Mouse (Mus musculus): Measurements from ENCODE around the gene Pou6f2. TPM values are rescaled to one million over a fixed set of nuclear protein-coding genes. Genes with fewer than 3 reads are reported as not detected.

Gene Pou6f2
- polyA plus RNA-seq, 1 experiment = not detected

- H3K4me3 ChIP-seq (replicated peaks; ENCODE audit: control insufficient read depth, low read depth, low read length) = no peak overlapping the region
- H3K4me1 ChIP-seq (ENCODE audit: control insufficient read depth, insufficient read depth, low read length) = no peaks in the 10 kb centered on the region
- 62% methylated on average over 3 of the region's 3 CpGs for WGBS
- TF ChIP-seq POLR2A (IDR thresholded peaks at IDR 0.05; ENCODE audit: borderline replicate concordance, control insufficient read depth, low read depth, low read length) = no peak
- no peak for TF ChIP-seq CTCF (IDR thresholded peaks at IDR 0.05; ENCODE audit: control insufficient read depth, insufficient read depth, low read length)
- H3K27ac ChIP-seq (ENCODE audit: control insufficient read depth, insufficient read depth, low read depth, low read length, poor library complexity) = no peak overlapping the region
Measured at GRCm38 (mm10) chr13:18174003-18174402, 223.5 kb downstream of the Pou6f2 start.

- 24% methylated on average over 3 of the region's 3 CpGs for WGBS
- H3K27ac ChIP-seq (ENCODE audit: control insufficient read depth, insufficient read depth, low read depth, low read length, poor library complexity) = no peak overlapping the region
Measured at GRCm38 (mm10) chr13:18173021-18173420, 224.5 kb downstream of the Pou6f2 start.

GRCm38 (mm10) chr13:18172334-18172733 lies 225.2 kb downstream of the Pou6f2 start:
- H3K27ac ChIP-seq (ENCODE audit: control insufficient read depth, insufficient read depth, low read depth, low read length, poor library complexity) = no peak overlapping the region
- no peaks in the 10 kb centered on the region for H3K4me1 ChIP-seq (ENCODE audit: control insufficient read depth, insufficient read depth, low read length)
- no peak for TF ChIP-seq CTCF (IDR thresholded peaks at IDR 0.05; ENCODE audit: control insufficient read depth, insufficient read depth, low read length)
- TF ChIP-seq POLR2A (IDR thresholded peaks at IDR 0.05; ENCODE audit: borderline replicate concordance, control insufficient read depth, low read depth, low read length) = no peak
- 34% methylated on average over 9 of the region's 9 CpGs for WGBS
- no peak overlapping the region for H3K4me3 ChIP-seq (replicated peaks; ENCODE audit: control insufficient read depth, low read depth, low read length)

More at GRCm38 (mm10) chr13:18173021-18173420, 224.5 kb downstream of the Pou6f2 start:
- TF ChIP-seq CTCF (IDR thresholded peaks at IDR 0.05; ENCODE audit: control insufficient read depth, insufficient read depth, low read length) (no peak), POLR2A (IDR thresholded peaks at IDR 0.05; ENCODE audit: borderline replicate concordance, control insufficient read depth, low read depth, low read length) (no peak)
- Histone ChIP-seq H3K4me3 (replicated peaks; ENCODE audit: control insufficient read depth, low read depth, low read length) (no peak overlapping the region), H3K4me1 (ENCODE audit: control insufficient read depth, insufficient read depth, low read length) (no peaks in the 10 kb centered on the region)

GRCm38 (mm10) chr13:18164182-18164581 lies 233.3 kb downstream of the Pou6f2 start:
- TF ChIP-seq CTCF (IDR thresholded peaks at IDR 0.05; ENCODE audit: control insufficient read depth, insufficient read depth, low read length) = no peak
- TF ChIP-seq POLR2A (IDR thresholded peaks at IDR 0.05; ENCODE audit: borderline replicate concordance, control insufficient read depth, low read depth, low read length) = no peak
- H3K4me3 ChIP-seq (replicated peaks; ENCODE audit: control insufficient read depth, low read depth, low read length) = no peak overlapping the region
- H3K4me1 ChIP-seq (ENCODE audit: control insufficient read depth, insufficient read depth, low read length) = no peaks in the 10 kb centered on the region
- no peak overlapping the region for H3K27ac ChIP-seq (ENCODE audit: control insufficient read depth, insufficient read depth, low read depth, low read length, poor library complexity)
- WGBS = 76% methylated on average over 1 of the region's 1 CpGs

GRCm38 (mm10) chr13:18160566-18160965 lies 236.9 kb downstream of the Pou6f2 start:
- Histone ChIP-seq H3K27ac (ENCODE audit: control insufficient read depth, insufficient read depth, low read depth, low read length, poor library complexity) (no peak overlapping the region), H3K4me3 (replicated peaks; ENCODE audit: control insufficient read depth, low read depth, low read length) (no peak overlapping the region), H3K4me1 (ENCODE audit: control insufficient read depth, insufficient read depth, low read length) (no peaks in the 10 kb centered on the region)
- TF ChIP-seq POLR2A (IDR thresholded peaks at IDR 0.05; ENCODE audit: borderline replicate concordance, control insufficient read depth, low read depth, low read length) = no peak
- TF ChIP-seq CTCF (IDR thresholded peaks at IDR 0.05; ENCODE audit: control insufficient read depth, insufficient read depth, low read length) = no peak
- 51% methylated on average over 5 of the region's 5 CpGs for WGBS

GRCm38 (mm10) chr13:18153949-18154582 lies 243.4 kb downstream of the Pou6f2 start:
- Histone ChIP-seq H3K27ac (ENCODE audit: control insufficient read depth, insufficient read depth, low read depth, low read length, poor library complexity) (no peak overlapping the region), H3K4me1 (ENCODE audit: control insufficient read depth, insufficient read depth, low read length) (no peaks in the 10 kb centered on the region), H3K4me3 (replicated peaks; ENCODE audit: control insufficient read depth, low read depth, low read length) (no peak overlapping the region)
- TF ChIP-seq POLR2A (IDR thresholded peaks at IDR 0.05; ENCODE audit: borderline replicate concordance, control insufficient read depth, low read depth, low read length) (no peak), CTCF (IDR thresholded peaks at IDR 0.05; ENCODE audit: control insufficient read depth, insufficient read depth, low read length) (no peak)
- 78% methylated on average over 6 of the region's 6 CpGs for WGBS

- no peak for TF ChIP-seq CTCF (IDR thresholded peaks at IDR 0.05; ENCODE audit: control insufficient read depth, insufficient read depth, low read length)
- TF ChIP-seq POLR2A (IDR thresholded peaks at IDR 0.05; ENCODE audit: borderline replicate concordance, control insufficient read depth, low read depth, low read length) = no peak
- no peaks in the 10 kb centered on the region for H3K4me1 ChIP-seq (ENCODE audit: control insufficient read depth, insufficient read depth, low read length)
- WGBS = 54% methylated on average over 2 of the region's 2 CpGs
Measured at GRCm38 (mm10) chr13:18133646-18134045, 263.8 kb downstream of the Pou6f2 start.

GRCm38 (mm10) chr13:18133193-18133592 lies 264.3 kb downstream of the Pou6f2 start:
- Histone ChIP-seq H3K4me1 (ENCODE audit: control insufficient read depth, insufficient read depth, low read length) (no peaks in the 10 kb centered on the region), H3K27ac (ENCODE audit: control insufficient read depth, insufficient read depth, low read depth, low read length, poor library complexity) (no peak overlapping the region), H3K4me3 (replicated peaks; ENCODE audit: control insufficient read depth, low read depth, low read length) (no peak overlapping the region)
- TF ChIP-seq CTCF (IDR thresholded peaks at IDR 0.05; ENCODE audit: control insufficient read depth, insufficient read depth, low read length) = no peak
- no peak for TF ChIP-seq POLR2A (IDR thresholded peaks at IDR 0.05; ENCODE audit: borderline replicate concordance, control insufficient read depth, low read depth, low read length)
- 75% methylated on average over 5 of the region's 5 CpGs for WGBS

More at GRCm38 (mm10) chr13:18133646-18134045, 263.8 kb downstream of the Pou6f2 start:
- no peak overlapping the region for H3K4me3 ChIP-seq (replicated peaks; ENCODE audit: control insufficient read depth, low read depth, low read length)
- H3K27ac ChIP-seq (ENCODE audit: control insufficient read depth, insufficient read depth, low read depth, low read length, poor library complexity) = no peak overlapping the region

GRCm38 (mm10) chr13:18131324-18131723 lies 266.2 kb downstream of the Pou6f2 start:
- H3K4me1 ChIP-seq (ENCODE audit: control insufficient read depth, insufficient read depth, low read length) = no peaks in the 10 kb centered on the region
- no peak overlapping the region for H3K4me3 ChIP-seq (replicated peaks; ENCODE audit: control insufficient read depth, low read depth, low read length)
- TF ChIP-seq POLR2A (IDR thresholded peaks at IDR 0.05; ENCODE audit: borderline replicate concordance, control insufficient read depth, low read depth, low read length) (no peak), CTCF (IDR thresholded peaks at IDR 0.05; ENCODE audit: control insufficient read depth, insufficient read depth, low read length) (no peak)
- H3K27ac ChIP-seq (ENCODE audit: control insufficient read depth, insufficient read depth, low read depth, low read length, poor library complexity) = no peak overlapping the region

Data from bone marrow, adult 2 months (tissue).